Mouse (Mus musculus): ENCODE data around the gene Tbcd. TPM values are rescaled to one million over a fixed set of nuclear protein-coding genes. Genes with fewer than 3 reads are reported as not detected.

Gene Tbcd
- polyA plus RNA-seq, 1 experiment: 90.0 TPM

GRCm38 (mm10) chr11:121651556-121651955, 199.8 kb downstream of the Tbcd start:
- TF ChIP-seq CTCF (IDR thresholded peaks at IDR 0.05; ENCODE audit: borderline replicate concordance, control insufficient read depth, extremely low read depth, insufficient read depth, low read length, poor library complexity) (no peak), POLR2A (IDR thresholded peaks at IDR 0.05; ENCODE audit: control insufficient read depth, extremely low read depth, insufficient read depth, low read length, poor library complexity) (no peak)
- H3K36me3 ChIP-seq (ENCODE audit: control insufficient read depth, insufficient read depth, low read length): no peaks in the 10 kb centered on the region
- DNase-seq: no peak
- H3K27me3 ChIP-seq (ENCODE audit: control insufficient read depth, insufficient read depth, low read length): no peaks in the 10 kb centered on the region
- H3K4me3 ChIP-seq (ENCODE audit: control insufficient read depth, insufficient read depth, low read length): no peak overlapping the region
- H3K4me1 ChIP-seq (replicated peaks; ENCODE audit: control insufficient read depth, insufficient read depth, low read length): peaks cover 8% of the 10 kb centered on the region
- no peak overlapping the region for H3K27ac ChIP-seq (ENCODE audit: control insufficient read depth, insufficient read depth, low read length)
- 98% methylated on average over 9 of the region's 9 CpGs for WGBS

GRCm38 (mm10) chr11:121651983-121652382, 200.2 kb downstream of the Tbcd start:
- H3K36me3 ChIP-seq (ENCODE audit: control insufficient read depth, insufficient read depth, low read length): no peaks in the 10 kb centered on the region
- 96% methylated on average over 5 of the region's 5 CpGs for WGBS
- H3K27me3 ChIP-seq (ENCODE audit: control insufficient read depth, insufficient read depth, low read length): no peaks in the 10 kb centered on the region
- no peak overlapping the region for H3K4me3 ChIP-seq (ENCODE audit: control insufficient read depth, insufficient read depth, low read length)
- peaks cover 8% of the 10 kb centered on the region for H3K4me1 ChIP-seq (replicated peaks; ENCODE audit: control insufficient read depth, insufficient read depth, low read length)
- DNase-seq: no peak
- H3K27ac ChIP-seq (ENCODE audit: control insufficient read depth, insufficient read depth, low read length): no peak overlapping the region
- TF ChIP-seq POLR2A (IDR thresholded peaks at IDR 0.05; ENCODE audit: control insufficient read depth, extremely low read depth, insufficient read depth, low read length, poor library complexity) (no peak), CTCF (IDR thresholded peaks at IDR 0.05; ENCODE audit: borderline replicate concordance, control insufficient read depth, extremely low read depth, insufficient read depth, low read length, poor library complexity) (no peak)

GRCm38 (mm10) chr11:121652547-121653305, 201.0 kb downstream of the Tbcd start:
- Histone ChIP-seq H3K4me3 (ENCODE audit: control insufficient read depth, insufficient read depth, low read length) (no peak overlapping the region), H3K27me3 (ENCODE audit: control insufficient read depth, insufficient read depth, low read length) (no peaks in the 10 kb centered on the region), H3K27ac (ENCODE audit: control insufficient read depth, insufficient read depth, low read length) (no peak overlapping the region), H3K36me3 (ENCODE audit: control insufficient read depth, insufficient read depth, low read length) (no peaks in the 10 kb centered on the region), H3K4me1 (replicated peaks; ENCODE audit: control insufficient read depth, insufficient read depth, low read length) (peaks cover 8% of the 10 kb centered on the region)
- no peak for TF ChIP-seq POLR2A (IDR thresholded peaks at IDR 0.05; ENCODE audit: control insufficient read depth, extremely low read depth, insufficient read depth, low read length, poor library complexity)
- TF ChIP-seq CTCF (IDR thresholded peaks at IDR 0.05; ENCODE audit: borderline replicate concordance, control insufficient read depth, extremely low read depth, insufficient read depth, low read length, poor library complexity): peak; percentile 46; the same call in 1 of the 2 replicates
- 53% methylated on average over 10 of the region's 10 CpGs for WGBS
- peak; percentile 79 for DNase-seq

GRCm38 (mm10) chr11:121653631-121654030, 201.9 kb downstream of the Tbcd start:
- no peak for TF ChIP-seq POLR2A (IDR thresholded peaks at IDR 0.05; ENCODE audit: control insufficient read depth, extremely low read depth, insufficient read depth, low read length, poor library complexity)
- no peak for TF ChIP-seq CTCF (IDR thresholded peaks at IDR 0.05; ENCODE audit: borderline replicate concordance, control insufficient read depth, extremely low read depth, insufficient read depth, low read length, poor library complexity)
- no peak overlapping the region for H3K4me3 ChIP-seq (ENCODE audit: control insufficient read depth, insufficient read depth, low read length)
- no peak for DNase-seq
- no peak overlapping the region for H3K27ac ChIP-seq (ENCODE audit: control insufficient read depth, insufficient read depth, low read length)
- H3K27me3 ChIP-seq (ENCODE audit: control insufficient read depth, insufficient read depth, low read length): no peaks in the 10 kb centered on the region
- peaks cover 8% of the 10 kb centered on the region for H3K4me1 ChIP-seq (replicated peaks; ENCODE audit: control insufficient read depth, insufficient read depth, low read length)
- H3K36me3 ChIP-seq (ENCODE audit: control insufficient read depth, insufficient read depth, low read length): no peaks in the 10 kb centered on the region
- WGBS: 95% methylated on average over 4 of the region's 4 CpGs

GRCm38 (mm10) chr11:121654406-121654945, 202.7 kb downstream of the Tbcd start:
- H3K27me3 ChIP-seq (ENCODE audit: control insufficient read depth, insufficient read depth, low read length): no peaks in the 10 kb centered on the region
- no peak for TF ChIP-seq CTCF (IDR thresholded peaks at IDR 0.05; ENCODE audit: borderline replicate concordance, control insufficient read depth, extremely low read depth, insufficient read depth, low read length, poor library complexity)
- no peak for TF ChIP-seq POLR2A (IDR thresholded peaks at IDR 0.05; ENCODE audit: control insufficient read depth, extremely low read depth, insufficient read depth, low read length, poor library complexity)
- H3K36me3 ChIP-seq (ENCODE audit: control insufficient read depth, insufficient read depth, low read length): no peaks in the 10 kb centered on the region
- DNase-seq: no peak
- no peak overlapping the region for H3K4me3 ChIP-seq (ENCODE audit: control insufficient read depth, insufficient read depth, low read length)
- no peak overlapping the region for H3K27ac ChIP-seq (ENCODE audit: control insufficient read depth, insufficient read depth, low read length)
- peaks cover 8% of the 10 kb centered on the region for H3K4me1 ChIP-seq (replicated peaks; ENCODE audit: control insufficient read depth, insufficient read depth, low read length)
- 90% methylated on average over 9 of the region's 9 CpGs for WGBS

- 27% methylated on average over 6 of the region's 6 CpGs for WGBS
- Histone ChIP-seq H3K27ac (ENCODE audit: control insufficient read depth, insufficient read depth, low read length) (0 out of 2 replicates have a peak overlapping the region, but pooled peaks have one; percentile 10), H3K4me1 (replicated peaks; ENCODE audit: control insufficient read depth, insufficient read depth, low read length) (peaks cover 8% of the 10 kb centered on the region), H3K27me3 (ENCODE audit: control insufficient read depth, insufficient read depth, low read length) (no peaks in the 10 kb centered on the region), H3K36me3 (ENCODE audit: control insufficient read depth, insufficient read depth, low read length) (no peaks in the 10 kb centered on the region), H3K4me3 (ENCODE audit: control insufficient read depth, insufficient read depth, low read length) (no peak overlapping the region)
- peak; percentile 11 for DNase-seq
- no peak for TF ChIP-seq CTCF (IDR thresholded peaks at IDR 0.05; ENCODE audit: borderline replicate concordance, control insufficient read depth, extremely low read depth, insufficient read depth, low read length, poor library complexity)
- no peak for TF ChIP-seq POLR2A (IDR thresholded peaks at IDR 0.05; ENCODE audit: control insufficient read depth, extremely low read depth, insufficient read depth, low read length, poor library complexity)
Observed at GRCm38 (mm10) chr11:121655166-121655806, 203.5 kb downstream of the Tbcd start.

Data from thymus, adult 2 months (tissue).